Mouse (Mus musculus) kidney, postnatal 4 days (tissue): ENCODE data around the gene Vps72.

Experiments used
- DNase-seq, 2 experiments: peaks; one replicate each; pipeline ENCODE4 v3.0.0; 2021; ENCODE audit warnings: mixed read lengths in 2 of 2

Vps72 gene

DNA sequence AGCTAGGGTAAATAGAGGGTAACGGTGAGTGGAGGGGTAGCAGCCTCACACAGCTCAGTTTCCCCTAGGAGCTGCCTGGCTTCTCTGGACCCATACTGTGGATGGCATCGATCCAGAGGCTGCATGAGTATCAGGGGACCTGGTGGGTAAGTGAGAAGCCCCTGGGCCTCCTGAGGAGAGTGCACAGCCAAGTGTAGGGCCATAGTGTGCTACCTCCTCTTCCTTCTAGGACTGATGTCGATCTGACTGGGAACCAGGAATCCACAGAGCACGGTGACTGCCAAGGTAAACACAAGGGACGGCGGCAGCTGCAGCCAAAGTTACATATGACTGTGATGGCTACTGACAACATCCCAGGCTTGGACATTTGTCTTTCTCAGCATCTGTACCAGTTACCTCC, 60.3 kb downstream of the Vps72 start:
- DNase-seq: no peak
